Mouse (Mus musculus) frontal cortex, postnatal 14 days (tissue): ENCODE measurements at regions not wholly inside any gene's neighbourhood (a gene's known extent, or its start where the extent isn't known, plus 50 kb on each side); places are given as distances from the start of the nearest gene placed in this dataset.
A peak's percentile ranks its signal among the peaks of the same experiment; 100 is the strongest.

Source experiments
- DNase-seq, 2 experiments: peaks; one replicate each; pipeline ENCODE4 v3.0.0; 2022; ENCODE audit warnings: low spot score in 2 of 2

DNA sequence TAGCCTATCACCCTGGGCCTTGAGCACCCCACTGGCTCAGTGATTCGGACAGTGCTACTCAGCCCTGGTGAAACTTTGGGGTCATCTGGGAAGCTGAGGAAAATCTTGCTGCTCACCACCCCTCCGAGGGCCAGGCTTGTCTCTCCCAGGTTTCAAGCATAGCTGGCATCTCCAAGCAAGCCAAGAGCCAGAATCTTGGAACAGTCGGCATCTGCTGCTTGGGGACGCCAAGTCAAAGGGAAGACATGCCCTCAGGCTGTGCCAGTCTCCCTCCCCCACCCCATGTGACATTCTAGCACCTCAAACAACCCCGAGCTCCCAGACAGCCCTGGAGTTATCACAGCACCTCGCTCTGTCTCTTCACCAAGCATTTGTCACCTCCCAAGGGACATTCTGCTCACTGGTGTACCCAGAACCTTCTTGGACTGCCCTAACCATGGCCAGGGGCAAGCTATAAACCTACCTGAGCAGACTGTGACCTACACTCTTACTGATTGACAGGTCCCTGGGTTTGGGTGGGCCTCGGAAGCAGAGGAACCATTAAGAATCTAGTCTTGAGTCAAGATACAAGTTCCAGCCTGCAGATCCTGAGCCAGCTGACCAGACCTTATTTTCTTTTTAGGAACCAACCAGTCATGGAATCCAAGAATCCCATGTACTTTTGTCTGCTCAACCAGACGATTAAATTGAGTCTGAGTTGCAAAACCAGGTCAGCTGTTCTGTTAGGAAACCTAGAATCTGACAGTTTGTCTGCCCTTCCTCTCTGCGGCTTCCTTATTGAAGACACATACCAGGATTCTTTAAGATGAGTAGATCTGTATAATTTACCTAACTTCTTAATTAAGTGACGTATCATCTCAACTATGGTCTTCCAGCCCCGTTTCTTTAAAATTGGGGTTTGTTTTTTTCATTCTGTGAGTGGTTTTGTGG, 83.0 kb upstream of the Otos start:
- DNase-seq, result no peak

DNA sequence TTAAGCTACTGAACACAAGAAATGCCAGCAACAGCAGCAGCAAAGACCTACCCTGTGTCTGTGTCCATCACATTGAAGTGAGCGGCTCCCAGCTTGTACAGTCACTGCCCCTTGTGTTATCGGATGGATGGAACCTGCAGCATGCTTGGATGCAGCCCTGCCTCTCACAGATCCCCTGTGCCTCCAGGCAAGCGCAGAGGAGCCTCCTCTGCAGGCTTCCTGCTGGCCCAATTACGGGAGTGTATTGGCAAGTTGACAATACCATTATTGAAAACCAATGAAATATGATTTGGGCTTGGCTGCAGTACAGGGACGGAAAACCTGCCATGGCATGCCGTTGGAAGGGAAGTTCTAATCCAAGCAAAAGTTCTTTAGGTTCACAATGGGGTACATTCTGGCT, 81.9 kb upstream of the Otos start:
- DNase-seq, result no peak

GRCm38 (mm10) chr1:92727961-92728360, 79.3 kb upstream of the Otos start:
- DNase-seq, result no peak

DNA sequence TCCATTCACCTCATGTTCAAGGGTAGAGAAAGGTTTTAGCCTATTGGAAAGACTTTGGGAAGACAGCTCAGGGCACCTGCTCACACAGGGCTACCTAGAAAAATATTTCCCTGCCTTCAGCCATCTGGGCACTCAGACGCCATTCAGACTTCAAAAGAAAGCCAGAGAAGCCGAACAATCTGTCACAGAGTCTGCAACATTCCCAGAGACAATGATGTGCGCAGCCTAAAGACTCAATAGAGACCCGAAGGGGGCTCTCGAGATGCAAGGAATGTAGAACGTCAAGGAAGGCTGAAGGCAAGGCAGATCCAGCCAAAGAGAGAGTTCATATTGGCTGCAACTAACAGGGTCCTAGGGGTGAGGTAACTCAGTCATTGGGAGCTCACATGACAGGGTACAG, 78.7 kb upstream of the Otos start:
- DNase-seq, result no peak

DNA sequence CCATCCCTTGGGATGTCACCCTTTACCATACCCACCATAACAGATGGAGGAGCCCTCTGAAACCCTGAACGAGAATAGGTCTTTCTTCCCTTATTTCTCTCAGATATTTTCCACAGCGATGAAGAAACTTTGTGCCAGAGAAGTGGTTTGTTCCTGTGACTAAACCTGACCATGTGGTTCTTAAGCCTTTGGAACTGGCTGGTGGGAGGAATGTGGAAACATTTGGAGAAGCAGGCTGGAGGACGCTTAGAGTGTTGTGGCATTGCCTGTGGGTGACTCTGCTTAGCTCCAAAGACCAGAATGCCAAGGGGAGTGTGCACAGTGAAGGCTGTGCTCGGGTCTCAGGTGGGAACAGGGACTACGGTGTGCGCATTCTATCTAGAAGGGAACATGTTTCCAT, 77.7 kb upstream of the Otos start:
- no peak for DNase-seq

GRCm38 (mm10) chr1:92724135-92724534, 75.5 kb upstream of the Otos start:
- DNase-seq, result no peak

GRCm38 (mm10) chr1:92720567-92720966, 71.9 kb upstream of the Otos start:
- no peak for DNase-seq

- no peak for DNase-seq
Measured at GRCm38 (mm10) chr1:92719864-92720263, 71.2 kb upstream of the Otos start.

GRCm38 (mm10) chr1:92718108-92718507, 69.5 kb upstream of the Otos start:
- DNase-seq, result no peak

DNA sequence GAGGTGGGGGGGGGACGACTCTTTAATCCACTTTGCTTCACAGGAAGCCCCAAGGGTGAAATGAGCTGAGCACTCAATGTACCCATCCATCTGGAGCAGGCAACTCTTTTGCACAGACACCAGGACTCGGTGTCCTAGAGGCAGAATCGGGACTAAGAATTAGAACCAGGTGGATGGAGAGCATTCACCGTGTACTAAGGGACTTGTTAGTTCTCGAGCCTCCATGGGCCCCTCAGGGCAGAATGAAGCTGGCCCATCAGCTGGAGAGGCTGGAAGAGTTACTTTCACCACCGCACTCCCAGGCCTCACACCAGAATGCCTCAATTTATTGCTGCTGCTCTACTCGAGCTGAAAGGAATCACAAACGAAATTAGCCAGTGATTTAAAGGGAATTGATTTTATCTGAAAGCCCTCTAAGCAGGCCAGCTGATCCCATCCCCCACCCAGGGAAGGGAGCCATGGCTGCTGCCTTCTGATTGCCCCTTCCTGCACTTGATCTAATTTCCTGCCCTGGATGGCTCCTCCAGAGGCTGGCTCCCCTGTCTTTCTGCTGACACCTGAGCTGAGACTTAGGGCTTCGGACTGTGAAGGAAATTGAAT, 66.2 kb upstream of the Otos start:
- no peak for DNase-seq

- no peak for DNase-seq
Measured at GRCm38 (mm10) chr1:92712366-92712765, 63.7 kb upstream of the Otos start.

DNA sequence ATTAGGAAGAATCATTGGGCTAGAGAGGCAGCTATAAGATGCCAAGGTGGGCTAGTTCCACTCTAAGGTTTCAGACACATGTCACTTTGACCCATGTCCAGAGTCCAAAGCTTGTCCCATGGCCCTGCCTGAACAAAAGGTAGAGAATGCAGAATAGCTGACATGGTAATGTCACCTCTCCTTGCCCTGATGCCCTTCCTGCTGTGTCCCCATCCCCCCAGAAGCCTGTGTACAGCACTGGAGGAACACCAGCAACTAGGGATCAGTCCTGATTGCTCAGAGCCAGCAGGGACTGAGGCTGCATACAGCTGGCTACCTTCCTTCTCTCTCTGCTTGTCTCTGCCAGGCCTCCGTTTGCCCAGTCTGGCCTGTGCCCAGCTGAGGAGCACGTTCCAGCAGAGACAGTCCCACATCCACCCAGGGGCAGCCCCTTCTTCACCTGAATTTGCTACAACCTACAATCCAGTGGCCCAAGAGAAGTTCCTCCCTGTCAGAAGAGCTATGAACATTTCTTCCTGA, 61.7 kb upstream of the Otos start:
- DNase-seq, result no peak

DNA sequence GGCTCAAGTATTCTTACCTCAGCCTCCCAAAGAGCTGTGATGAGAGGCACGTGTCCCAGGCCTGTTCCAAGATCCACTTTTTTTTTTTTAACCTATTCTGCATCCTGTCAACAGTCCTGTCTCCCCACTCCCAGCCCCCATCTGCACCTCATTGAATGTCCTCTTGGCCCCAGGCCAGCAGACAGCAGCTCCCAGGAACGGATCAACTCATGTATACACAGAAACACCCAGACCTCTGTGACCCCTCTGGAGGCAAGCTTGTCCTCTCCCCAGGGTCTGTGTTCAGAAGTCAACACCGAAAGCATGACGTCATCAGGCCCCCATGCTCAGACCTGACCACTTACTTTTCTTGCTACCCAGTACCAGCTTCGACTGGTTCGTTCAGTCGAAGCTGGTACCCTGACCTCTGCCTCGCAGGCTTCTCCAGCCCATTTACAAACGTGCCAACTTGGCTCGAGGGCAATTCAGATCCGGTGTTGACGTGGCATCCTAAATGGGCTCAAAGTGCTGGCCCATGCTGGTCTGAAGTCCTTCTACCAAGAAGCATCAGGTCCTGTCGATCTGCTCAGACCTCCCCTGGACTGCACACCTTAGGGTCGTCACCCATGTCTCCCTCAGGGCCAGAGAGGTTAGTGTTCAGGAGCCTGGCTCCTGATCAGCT, 60.7 kb upstream of the Otos start:
- no peak for DNase-seq

DNA sequence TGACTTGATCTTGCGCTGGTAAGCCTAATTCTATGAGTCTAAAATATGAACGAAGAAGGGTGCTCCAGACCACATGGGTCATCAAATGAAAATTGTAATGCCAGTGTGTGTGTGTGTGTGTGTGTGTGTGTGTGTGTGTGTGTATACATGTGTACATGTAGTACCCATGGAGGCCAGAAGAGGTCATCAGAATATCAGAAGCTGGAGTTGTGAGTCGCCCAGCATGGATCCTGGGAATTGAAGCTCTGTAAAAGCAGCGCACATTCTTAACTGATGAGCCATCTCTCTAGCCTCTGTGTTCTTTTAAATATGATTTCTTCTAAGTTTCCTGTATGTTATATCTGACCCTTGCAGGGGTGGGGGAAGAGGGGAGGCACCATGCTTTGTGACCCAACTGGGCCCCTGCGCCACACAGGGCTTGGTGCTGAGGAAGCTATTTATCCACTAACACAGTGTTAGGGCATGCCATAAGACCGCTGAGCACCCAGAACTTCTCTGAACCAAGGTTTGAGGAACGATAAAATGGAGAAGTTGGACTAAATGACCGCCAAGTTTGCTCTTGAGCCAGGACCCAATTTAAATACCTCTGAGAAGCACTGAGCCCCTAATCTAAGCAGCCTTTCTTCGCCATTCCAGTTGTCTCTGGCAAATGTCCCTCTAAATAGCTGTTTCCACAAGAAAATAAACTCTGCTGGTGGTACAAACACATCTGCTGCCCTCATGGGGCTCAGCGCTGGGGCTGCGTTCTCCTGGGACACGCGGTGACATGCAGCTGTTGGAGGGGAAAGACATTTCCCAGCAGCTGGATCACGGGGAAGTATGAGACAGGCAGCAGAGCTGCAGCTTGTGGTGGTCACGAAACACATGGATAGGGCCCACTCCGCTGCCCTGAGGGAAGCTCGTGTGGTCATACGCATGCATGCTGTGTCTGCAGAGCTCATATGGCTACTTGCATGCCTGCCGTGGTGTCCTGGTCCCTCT, 59.6 kb upstream of the Otos start:
- DNase-seq, result no peak

DNA sequence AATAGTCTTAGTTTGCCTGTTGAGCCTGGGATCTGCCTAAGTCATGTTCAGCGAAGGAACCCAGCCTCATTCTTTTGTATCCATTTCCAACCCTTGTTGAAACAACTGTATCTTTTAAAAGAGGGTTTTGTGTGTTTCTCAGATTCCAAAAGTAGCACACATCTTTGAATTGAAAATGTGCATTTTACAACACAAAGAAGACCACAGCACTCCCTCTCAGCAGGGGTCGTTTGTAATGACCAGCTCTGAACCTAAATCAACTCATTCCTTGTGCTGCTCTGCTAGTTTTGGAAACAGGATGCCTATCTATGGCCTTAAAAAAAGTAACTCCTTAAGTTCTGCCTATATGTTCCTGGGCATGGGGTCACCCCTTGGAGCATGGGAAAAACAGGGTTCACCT, 58.8 kb upstream of the Otos start:
- no peak for DNase-seq

- no peak for DNase-seq
Measured at GRCm38 (mm10) chr1:92703903-92704302, 55.3 kb upstream of the Otos start.

GRCm38 (mm10) chr1:92703270-92703669, 54.6 kb upstream of the Otos start:
- no peak for DNase-seq

- no peak for DNase-seq
Measured at GRCm38 (mm10) chr1:92700107-92700506, 51.5 kb upstream of the Otos start.

GRCm38 (mm10) chr1:92699697-92700096, 51.1 kb upstream of the Otos start:
- no peak for DNase-seq

GRCm38 (mm10) chr1:92699048-92699447, 50.4 kb upstream of the Otos start:
- peak in 1 of 2 experiments; percentile 33 for DNase-seq

DNA sequence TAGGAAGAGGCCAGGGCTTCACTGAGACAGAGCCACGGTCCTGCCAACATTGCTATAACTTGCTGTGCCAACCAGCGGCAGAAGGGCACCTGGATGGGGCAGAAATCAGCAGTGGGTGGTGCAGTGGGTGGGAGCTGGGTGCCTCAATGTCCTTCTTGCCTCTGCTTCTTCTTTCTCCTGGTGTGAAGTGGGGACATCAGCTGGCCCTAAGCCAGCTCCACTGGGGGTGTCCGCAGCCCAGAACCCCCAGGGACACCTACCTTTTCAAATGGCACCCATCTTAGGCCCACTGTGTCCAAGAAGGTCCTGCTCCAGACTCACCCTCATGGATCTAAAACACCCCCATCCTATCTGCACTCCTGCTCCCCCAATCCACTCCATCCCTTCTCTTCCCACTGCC, 49.9 kb upstream of the Otos start:
- DNase-seq, result no peak
